Mouse (Mus musculus) ovary, postnatal 36 days (tissue): ENCODE measurements around the gene Timm50.

Experiments used
- DNase-seq: peaks from one replicate; pipeline ENCODE4 v3.0.0; 2022; ENCODE audit warnings: low spot score, mixed read lengths

The Timm50 gene

DNA sequence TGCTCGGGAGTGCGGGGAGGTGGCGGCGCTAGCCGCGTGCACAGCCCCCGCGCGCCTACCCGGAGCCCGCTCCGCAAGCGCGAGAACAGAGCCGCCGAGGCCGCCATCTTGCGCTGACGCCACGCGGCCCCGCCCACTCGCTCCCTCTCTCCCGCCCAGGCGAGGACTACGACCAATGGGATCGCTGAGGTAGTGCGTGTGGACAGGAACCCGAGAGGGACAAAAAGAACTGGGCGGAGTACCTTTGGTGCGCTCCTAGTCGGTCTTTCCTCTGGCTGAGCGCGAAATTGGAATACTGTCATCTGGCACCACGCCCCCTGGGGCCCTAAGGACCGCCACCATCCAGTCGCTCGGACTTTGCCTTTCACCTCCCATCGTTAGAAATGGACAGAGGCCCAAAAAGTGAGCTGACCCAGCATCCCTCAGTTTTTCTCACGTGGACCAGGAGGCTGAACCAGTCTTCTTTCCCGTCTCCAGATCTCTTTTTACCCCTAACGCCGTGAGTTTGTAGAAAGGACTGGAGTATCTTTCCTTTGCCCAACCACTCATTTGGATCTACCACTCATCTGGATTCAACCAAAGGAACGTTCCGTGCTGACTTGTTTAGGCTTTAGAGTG, at the start of gene Timm50:
Gene Timm50, minus strand, starts transcription at position 147 of the 618 bp plus-strand sequence.
- peak; percentile 96 for DNase-seq

DNA sequence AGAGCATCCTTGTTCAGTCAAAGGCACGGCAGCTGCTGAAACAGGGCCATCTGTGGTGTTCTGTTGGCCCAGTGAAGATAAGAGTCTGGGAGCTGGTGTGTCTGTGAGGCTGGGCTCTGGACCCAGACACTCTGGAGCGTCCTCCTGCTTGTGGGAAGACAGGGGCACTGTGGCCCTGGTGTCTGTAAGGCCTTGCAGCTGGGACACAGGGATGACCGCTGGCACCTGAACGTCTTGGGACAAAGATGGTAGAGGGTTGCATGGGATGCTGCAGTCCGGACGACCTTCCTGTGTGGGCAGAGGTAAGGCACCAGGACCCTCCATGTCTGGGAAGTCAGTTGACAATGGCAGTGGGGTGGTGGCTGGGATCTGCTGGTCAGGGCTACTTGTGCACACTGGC, 48.4 kb upstream of the Timm50 start:
- DNase-seq: no peak

DNA sequence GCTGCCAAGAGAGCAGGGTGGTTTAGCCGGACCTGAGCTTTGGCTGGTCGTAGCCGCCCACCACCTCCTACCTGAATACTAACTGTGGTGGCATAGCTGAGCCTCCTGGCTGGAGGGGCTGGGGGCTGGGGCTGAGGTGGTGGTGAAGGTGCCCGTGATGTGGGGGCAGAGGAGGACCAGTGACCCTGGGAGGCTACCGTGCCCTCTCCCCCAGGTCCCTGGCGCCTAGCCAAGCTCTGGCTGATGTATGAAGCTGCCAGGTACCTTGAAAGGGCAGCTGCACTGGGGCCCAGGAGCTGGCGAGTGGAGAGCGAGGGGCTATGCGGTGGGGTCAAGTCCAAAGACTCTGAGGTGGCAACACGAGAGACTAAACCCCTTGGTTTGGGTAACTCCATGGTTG, 48.0 kb upstream of the Timm50 start:
- no peak for DNase-seq

DNA sequence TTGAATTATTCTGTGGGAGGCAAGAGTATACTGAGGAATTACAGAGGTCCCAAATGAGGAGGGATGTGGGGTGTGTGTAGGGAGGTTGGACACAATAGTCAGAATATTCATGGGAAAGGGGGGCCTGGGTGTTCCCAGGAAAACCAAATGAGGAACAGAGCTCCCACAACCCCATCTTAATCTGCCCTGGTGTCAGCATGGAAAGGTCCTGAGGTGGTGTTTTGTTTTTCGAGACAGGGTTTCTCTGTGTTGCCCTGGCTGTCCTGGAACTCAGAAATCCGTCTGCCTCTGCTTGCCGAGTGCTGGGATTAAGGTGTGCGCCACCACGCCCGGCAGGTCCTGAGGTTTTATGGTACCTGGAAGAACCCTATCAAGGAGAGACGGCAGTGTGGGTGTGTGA, 46.6 kb upstream of the Timm50 start:
- DNase-seq: no peak

DNA sequence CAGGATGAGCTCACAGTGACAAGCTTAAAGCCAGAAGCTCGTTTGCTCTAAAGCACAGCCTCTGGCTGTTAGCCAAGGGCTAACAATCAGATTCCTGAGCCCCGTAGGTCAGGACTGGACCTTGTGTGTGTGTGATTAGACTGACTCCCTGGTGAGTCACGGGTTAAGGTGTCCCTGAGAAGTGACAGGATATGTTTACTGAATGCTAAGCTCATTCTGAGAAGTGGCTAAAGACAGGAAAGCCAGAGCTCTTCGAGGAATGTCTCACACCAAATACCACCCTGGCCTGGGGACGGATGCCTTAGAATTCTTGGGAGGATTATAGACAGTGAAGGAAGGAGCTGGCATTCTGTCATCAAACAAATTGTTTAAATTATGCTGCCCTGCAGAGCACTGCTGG, 46.1 kb upstream of the Timm50 start:
- no peak for DNase-seq

DNA sequence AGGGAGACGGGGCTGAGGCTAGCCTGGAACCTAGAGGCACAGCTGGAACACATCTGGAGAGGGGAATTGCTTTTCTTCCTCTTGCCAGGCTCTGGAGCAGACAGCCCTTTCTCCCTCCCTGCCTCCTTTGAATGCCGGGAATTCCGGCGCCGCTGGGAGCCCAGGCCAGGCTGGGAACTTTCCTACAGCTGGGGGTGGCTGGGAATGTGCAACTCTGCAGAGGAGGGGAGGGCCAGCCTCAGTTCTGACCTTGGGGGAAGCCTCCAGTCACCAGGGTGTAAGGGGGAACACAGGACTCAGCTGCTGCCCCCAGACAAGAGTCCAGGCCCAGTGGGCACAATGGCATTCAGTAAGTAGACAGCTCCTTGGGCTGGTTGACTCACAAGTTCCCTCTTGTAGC, 45.1 kb upstream of the Timm50 start:
- peak; percentile 61 for DNase-seq

DNA sequence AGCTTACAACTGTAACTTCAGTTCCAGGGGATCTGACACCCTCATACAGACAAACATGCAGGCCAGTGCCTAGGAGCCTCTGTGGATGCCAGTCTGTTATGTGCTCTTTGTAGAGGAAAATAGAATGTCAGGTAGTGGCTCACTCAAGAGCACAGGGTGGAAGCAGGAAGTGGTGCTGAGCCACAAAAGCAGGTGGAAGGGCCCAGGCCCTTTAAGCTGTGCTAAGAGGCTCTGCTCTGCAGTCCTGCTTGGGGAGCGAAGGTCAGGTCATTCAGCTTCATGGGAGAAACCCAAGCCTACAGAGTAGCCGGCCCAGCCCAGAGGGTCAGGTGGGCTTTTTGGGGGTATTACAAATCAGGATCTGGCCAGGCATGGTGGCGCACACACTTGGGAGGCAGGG, 43.3 kb upstream of the Timm50 start:
- no peak for DNase-seq

DNA sequence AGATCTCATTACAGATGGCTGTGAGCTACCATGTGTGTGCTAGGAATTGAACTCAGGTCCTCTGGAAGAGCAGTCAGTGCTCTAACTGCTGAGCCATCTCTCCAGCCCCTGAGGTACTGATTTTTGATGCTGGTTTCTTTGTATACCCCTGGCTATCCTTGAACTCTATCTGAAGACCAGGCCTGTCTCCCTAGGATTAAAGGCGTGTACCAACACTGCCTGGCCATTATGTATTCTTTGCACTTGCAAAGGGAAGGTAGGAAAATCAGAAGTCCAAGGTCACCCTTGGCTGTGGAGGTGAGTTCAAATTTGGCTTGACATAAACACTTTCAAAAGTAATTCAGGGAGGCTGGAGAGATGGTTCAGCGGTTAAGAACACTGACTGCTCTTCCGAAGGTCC, 42.7 kb upstream of the Timm50 start:
- DNase-seq: no peak

DNA sequence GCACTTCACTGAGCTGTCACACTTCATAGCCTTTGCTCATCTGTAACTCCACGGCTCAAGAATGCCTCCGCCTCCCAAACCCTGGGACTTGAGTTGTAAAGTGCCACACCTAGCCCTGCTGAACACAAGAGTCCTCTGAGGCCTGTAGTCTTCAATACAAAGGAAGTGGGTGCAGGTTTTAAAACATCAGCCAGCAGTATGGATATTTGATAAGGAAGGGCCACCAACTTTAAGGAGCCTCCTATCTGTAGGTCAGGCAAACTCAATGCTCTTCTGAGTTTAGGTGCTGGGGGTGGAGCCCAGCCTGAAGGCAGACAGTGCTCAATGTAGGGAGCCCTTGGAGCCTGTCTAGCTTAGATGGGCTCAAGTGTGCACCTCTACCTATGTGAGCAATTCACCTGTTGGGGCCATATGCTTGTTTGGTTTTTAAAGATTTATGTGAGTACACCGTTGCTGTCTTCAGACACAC, 42.3 kb upstream of the Timm50 start:
- DNase-seq: no peak

DNA sequence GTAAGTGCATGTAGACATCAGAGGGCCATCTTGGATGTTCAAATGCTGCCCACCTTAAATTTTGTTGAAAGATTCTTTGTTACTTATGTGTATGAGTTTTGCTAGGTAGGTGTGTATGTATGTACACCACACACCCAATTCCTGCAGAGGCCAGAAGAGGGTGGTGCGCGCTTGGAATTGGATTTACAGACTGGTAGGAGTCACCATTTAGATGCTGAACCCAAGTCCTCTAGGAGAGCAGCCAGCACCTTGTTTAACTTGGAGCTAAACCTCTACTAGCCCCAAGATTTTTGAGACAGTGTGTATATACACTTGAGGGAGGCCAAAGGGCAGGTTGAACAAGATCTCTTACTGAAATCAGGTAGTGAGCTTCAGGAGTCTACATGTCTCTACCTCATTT, 41.4 kb upstream of the Timm50 start:
- no peak for DNase-seq

DNA sequence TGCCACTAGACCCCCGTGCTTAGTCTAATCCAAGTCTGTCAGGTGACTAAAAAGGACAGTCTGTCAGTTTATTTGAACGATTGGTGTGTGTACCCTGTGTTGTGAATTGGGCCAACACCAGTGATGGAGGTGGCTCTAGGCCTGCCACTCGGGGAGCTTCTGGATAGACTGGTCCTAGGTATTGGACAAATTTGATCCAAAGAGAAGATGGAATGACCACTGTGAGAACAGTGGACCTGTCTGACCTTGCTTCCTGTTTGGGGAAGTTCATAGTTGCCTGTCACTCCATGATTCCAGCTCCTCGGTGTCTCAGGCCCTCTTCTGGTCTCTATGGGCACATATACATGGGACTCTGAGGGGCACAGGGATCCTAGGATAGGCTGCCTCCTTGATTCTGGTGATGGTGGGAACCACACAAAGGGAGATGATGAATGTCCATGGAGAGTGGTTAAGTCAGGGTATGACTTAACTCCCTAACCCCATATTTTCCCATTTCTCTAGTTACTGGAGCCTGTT, 39.9 kb upstream of the Timm50 start:
- no peak for DNase-seq

DNA sequence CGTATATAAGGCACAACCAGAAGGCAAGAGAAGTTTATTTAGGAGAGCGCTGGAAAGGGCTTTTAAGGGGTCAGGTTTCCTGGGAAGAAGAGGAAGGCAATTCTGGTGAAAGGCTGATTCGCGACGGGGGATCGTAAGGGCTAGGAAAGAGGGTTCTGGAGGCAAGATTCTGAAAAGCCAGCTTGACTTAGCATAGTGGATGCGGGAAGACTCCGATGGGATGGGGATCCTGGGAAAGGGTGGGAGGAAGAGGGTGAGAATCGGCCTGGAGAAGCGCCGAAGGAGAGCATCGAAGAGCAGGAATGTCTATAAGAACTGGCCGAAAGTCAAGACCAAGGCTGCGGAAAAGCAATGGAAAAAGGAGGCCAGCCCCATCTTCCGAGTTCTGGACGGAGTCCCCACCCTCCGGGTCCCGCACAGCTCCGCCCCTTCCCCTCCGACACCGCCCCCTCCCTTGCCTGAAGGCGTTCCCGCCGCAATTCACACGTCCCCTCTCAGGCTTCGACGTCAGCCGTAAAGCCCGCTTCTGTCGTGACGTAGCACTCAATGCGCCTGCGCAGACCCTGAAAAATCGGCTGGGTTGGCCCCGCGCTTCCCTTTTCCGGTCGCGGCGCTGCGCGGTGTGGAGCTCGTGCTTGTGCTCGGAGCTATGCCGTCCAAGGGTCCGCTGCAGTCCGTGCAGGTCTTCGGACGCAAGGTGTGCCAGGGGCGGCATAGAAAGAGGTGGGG, 38.4 kb upstream of the Timm50 start, which contains the start of gene Rps16:
Gene Rps16, plus strand, starts transcription at position 498 of the 729 bp plus-strand sequence.
- DNase-seq: peak; percentile 99

DNA sequence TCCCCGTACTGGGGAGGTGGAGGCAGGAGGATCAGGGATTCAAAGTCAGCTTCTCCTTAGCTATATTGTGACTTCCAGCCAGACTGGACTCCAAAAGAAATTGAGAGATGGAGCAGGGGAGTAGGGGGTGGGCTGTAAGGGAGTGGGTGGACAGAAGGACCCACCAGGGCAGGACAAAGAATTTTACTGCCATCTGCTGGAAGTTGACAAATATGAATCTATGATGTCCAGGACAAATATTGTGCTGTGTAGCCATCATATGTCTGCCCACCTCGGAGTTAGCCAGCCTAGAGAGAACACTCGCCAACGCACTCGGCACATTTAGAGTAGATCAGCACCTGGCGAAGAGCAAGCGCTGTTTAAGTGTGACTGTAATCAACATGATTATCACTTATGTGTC, 36.7 kb upstream of the Timm50 start:
- DNase-seq: no peak

DNA sequence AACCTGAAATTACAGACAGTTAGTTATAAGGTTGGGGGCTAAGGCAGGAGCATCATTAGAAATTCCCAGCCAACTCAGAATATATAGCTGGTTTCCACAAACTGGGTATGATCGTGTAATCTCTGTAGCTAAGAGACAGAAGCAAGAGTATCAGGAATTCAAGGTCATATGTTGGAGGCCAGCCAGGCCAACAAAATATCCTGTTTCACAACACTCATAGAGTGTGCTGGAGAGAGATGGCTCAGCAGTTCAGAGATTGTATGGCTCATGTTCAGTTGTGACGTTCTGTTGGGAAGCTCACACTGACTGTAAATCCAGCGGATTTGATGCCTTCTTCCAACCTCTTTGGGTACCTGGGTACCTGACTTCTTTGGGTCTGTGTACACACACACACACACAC, 35.9 kb upstream of the Timm50 start:
- peak; percentile 63 for DNase-seq

DNA sequence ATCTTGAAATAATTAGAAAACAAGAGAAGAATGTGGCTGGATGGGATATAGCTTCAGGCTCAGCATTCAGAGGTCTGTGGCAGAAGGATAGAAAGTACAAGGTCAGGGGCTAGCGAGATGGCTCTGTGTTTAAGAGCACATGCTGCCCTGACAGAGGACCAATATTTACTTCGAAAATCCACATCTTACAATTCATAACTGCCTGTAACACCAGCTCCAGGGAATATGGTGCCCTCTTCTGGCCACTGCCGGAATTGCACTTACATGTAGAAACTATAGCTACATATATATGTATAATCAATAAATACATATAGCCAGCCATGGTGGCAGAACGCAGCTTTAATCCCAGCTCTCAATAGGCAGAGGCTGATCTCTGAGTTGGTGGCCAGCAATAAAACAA, 32.8 kb upstream of the Timm50 start:
- peak; percentile 54 for DNase-seq

DNA sequence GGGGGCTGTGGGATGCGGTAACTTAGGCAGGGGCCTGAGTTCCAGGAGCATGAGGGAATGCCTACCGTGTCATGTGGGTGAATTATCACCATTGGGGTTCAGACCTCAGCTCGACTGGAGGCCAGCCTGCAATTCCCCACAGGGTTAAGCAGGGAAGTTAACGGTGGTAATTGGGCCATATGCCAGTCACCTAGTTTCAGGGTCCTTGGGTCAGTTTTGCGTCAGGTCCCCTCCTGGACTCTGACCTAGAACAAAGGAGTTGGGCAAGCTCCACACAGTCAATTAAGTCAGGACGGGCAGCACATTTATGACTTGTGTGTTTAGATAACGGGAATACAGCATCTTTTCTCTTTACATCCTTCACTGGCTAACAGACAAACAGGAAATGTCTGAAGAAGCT, 29.5 kb upstream of the Timm50 start:
- no peak for DNase-seq

DNA sequence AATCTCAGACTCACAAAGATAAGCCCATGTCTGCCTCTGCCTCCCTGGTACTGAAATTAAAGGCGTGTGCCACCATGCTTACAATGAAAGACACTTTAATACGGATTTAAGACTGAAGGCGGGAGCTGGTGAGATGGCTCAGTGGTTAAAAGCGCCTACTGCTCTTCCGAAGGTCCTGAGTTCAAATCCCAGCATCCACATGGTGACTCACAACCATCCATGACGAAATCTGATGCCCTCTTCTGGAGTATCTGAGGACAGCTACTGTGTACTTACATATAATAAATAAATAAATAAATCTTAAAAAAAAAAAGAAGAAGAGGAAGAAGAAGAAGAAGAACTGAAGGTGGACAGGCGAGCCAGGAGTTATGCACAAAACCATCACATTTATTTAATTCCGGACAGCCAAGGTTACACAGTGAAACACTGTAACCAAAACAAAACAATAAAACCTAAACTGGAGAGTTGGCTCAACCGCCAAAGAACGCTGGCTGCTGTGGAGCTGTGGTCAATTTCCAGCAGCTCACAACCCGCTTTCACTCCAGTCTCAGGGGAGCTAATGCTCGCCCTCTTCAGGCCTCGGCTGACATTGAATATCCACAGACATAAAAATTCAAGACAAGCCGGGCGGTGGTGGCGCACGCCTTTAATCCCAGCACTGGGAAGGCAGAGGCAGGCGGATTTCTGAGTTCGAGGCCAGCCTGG, 27.5 kb upstream of the Timm50 start:
- peak; percentile 62 for DNase-seq

DNA sequence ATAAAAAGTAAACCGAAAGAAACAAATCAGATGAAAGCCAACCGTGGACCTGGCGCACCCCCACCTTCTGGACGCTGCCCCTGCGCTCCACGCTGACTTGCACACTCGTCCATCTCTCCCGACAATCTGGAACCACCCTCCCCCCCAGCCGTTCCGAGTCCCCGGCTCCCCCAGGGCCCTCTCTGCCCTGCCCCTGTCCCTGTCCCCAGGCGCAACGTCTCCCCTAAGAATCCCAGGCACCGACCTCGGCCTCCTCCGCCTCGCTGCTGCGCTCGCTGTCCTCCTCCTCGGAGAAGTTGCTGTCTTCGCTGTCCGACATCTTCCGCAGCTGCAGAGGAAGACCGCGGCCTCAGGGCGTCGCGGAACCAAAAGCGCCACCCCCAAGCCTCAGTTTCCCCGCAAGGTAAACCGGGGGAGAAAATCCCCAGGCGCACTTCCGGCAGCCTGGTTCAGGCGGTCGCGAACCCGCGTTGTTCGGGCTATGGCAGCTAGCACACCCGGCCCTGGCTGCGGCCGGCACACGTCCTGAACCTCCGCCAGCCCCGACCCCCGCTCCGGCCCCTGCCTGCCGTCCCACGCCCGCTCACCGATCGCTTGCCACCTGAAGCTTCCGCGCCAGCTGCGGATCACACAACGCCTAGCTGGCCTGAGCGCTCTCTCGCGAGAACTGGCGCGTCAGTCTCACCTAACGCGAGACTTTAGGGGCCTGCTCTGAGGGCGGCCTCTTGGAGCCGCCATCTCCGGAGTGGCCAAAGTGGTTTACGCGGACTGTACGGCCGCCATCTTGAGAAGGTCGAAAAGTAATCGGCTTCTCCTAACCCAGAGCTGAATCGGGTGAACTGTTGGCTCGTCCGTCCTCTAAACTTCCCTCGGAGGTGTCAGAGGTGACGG, 26.5 kb upstream of the Timm50 start, which contains the start of gene Supt5:
Gene Supt5, minus strand, starts transcription at position 639 of the 891 bp plus-strand sequence.
- peak; percentile 96 for DNase-seq

DNA sequence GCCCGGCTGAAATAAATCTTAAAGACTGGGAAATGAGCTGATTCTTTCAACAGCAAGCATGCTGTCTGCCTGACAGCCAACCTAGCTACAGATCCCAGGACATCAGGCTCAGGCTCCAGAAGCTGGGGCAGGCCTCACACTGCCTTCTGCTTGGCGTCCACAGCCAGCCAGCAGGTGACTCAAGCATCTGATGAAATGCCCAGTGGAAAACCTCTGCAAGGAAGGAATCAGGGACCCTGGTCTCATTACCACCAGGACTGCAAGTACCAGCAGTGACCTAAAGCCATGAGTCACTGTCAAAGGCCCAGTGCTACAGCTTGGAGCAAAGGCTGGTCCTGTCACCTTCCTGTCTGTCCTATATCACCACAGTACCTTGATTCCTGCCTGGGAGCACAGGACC, 23.6 kb upstream of the Timm50 start:
- DNase-seq: no peak

DNA sequence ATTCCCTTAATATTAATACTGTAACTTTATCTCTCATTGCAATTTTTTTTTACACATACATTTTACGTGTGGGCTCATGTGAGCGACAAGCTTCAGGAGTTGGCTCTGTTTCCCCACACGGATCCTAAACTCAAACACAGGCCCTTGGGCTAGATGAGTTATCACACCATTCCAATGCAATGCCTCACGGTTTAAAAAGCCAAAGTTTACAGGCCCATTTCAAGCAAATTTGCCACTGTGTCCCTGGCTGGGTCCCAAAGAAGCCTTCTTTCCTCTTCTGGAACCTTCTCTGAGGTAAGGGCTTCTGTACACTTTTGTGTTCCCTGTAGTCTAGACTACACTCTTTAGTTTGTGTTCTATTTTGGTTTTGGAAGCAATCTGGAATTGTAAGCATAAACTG, 22.7 kb upstream of the Timm50 start:
- DNase-seq: no peak

DNA sequence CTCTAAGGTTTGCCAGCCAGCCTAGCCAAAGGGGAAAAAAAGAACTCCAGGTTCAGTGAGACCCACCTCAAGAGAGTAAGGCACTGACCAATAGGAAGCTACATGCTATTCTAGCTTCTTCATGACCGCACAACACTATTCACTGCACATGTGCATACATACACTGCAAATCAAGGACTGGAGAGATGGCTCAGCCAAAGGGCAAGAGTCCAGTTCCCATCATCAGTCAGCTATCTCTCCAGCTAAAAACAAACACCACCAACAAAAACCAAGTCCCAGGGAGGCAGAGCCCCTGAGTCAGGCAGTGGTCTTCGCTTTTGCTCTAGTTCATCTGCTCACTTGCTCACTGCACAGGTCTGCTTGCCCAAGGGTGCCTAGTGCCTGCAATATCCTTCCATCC, 16.4 kb upstream of the Timm50 start:
- DNase-seq: no peak

DNA sequence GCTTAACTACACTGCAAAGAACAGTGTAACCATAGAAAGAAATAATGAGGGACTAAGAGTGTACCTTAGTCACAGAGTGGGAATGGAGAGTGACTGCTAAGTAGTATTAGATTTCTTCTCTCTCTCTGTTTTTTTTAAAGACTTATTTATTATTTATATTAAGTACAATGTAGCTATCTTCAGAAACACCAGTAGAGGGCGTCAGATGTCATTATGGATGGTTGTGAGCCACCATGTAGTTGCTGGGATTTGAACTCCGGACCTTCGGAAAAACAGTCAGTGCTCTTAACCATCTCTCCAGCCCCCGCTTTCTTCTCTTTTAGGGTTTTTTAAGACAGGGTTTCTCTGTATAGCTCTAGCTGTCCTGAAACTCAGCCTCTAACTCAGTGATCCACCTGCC, 14.6 kb upstream of the Timm50 start:
- DNase-seq: no peak
